Mouse (Mus musculus): ENCODE results near the gene Ctla2a. TPM values are rescaled to one million over a fixed set of nuclear protein-coding genes. Genes with fewer than 3 reads are reported as not detected.

Gene Ctla2a
- 0.17 and 0.44 TPM in 2 replicates for polyA plus RNA-seq (2012; rRNA removed; ENCODE audit: low replicate concordance)

GRCm38 (mm10) chr13:60936500-60936901 is at the start of gene Ctla2a, which contains the start of gene Gm49391:
Gene Ctla2a (minus strand): TSS chr13:60936625.
Gene Gm49391 (minus strand): TSS chr13:60936571.

GRCm38 (mm10) chr13:60941884-60942283 is 5.5 kb upstream of the Ctla2a start, which contains the start of gene Tpbpa:
Gene Tpbpa (minus strand): TSS chr13:60941984.

DNA sequence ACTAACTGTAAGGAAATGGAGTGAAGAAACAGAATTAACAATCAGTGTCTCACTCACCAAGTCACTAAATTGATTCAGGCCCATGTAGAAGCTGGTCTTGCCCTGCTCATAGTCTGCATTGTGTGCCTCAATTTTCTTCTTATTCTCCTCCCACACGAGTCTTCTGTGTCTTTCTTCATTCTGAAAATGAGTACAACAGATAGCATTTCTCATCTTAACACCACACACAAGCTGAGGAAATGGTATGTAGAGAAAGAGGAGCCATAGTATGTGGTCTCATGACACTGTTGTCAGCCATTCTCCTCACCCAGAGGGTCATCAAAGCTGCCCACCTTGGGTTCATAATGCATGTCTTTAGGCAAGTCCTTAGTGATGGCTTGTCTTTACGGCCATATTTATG is 935 bp downstream of the Ctla2a start, which contains the start of gene Gm49393:
TSS of gene Gm49393 (minus strand) at position 101 of the 400 bp plus-strand sequence.

DNA sequence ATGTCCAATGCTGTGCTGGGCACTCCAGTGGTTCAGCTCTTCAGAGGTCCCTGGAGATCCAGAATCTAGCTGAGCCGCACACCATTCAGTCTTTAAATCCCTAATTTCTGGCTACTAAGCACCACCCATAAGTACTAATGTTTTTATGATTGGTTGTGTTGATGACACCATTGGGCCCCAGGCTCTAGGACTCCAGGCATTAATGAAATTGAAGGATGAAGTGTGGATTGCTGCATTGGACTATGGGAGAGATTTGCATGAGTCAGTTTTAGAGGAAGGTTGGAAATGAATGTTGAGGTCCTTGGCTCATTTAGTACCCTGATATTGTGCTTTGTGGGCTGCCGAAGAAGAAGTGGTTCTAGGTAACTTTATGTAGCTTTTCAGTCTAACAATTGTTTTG is 31.6 kb downstream of the Ctla2a start, which contains the start of gene Tpbpb:
TSS of gene Tpbpb (minus strand) at position 101 of the 400 bp plus-strand sequence.

GRCm38 (mm10) chr13:60897328-60897727 is 39.1 kb downstream of the Ctla2a start, which contains the start of gene Ctla2b:
Gene Ctla2b (minus strand): TSS chr13:60897447.

GRCm38 (mm10) chr13:60896794-60897193 is 39.6 kb downstream of the Ctla2a start, which contains the start of gene Gm49392:
Gene Gm49392 (minus strand): TSS chr13:60896894.

Other genes starting within 250 kb of the Ctla2a start
- gene BC051665, start 150.3 kb downstream of the Ctla2a start, polyA plus RNA-seq (2012; rRNA removed; ENCODE audit: low replicate concordance): not detected in 2 replicates
- gene Ctsll3, start 133.8 kb downstream of the Ctla2a start, polyA plus RNA-seq (2012; rRNA removed; ENCODE audit: low replicate concordance): not detected in 2 replicates
- not detected in 2 replicates for gene 4930486L24Rik, start 72.2 kb downstream of the Ctla2a start, polyA plus RNA-seq (2012; rRNA removed; ENCODE audit: low replicate concordance)
- not detected in 2 replicates for gene Gm49392, start 39.7 kb downstream of the Ctla2a start, polyA plus RNA-seq (2012; rRNA removed; ENCODE audit: low replicate concordance)
- 0.16 TPM in 1 of 2 replicates, not detected in the other for gene Ctla2b, start 39.2 kb downstream of the Ctla2a start, polyA plus RNA-seq (2012; rRNA removed; ENCODE audit: low replicate concordance)
- not detected in 2 replicates for gene Tpbpb, start 31.7 kb downstream of the Ctla2a start, polyA plus RNA-seq (2012; rRNA removed; ENCODE audit: low replicate concordance)
- gene Gm49393, start 1.0 kb downstream of the Ctla2a start, polyA plus RNA-seq (2012; rRNA removed; ENCODE audit: low replicate concordance): not detected in 2 replicates
- not detected in 2 replicates for gene Gm49391, start 54 bp downstream of the Ctla2a start, polyA plus RNA-seq (2012; rRNA removed; ENCODE audit: low replicate concordance)
- not detected in 2 replicates for gene Tpbpa, start 5.4 kb upstream of the Ctla2a start, polyA plus RNA-seq (2012; rRNA removed; ENCODE audit: low replicate concordance)
- gene Ctsj, start 69.3 kb upstream of the Ctla2a start, polyA plus RNA-seq (2012; rRNA removed; ENCODE audit: low replicate concordance): not detected in 2 replicates
- gene Ctsq, start 104.0 kb upstream of the Ctla2a start, polyA plus RNA-seq (2012; rRNA removed; ENCODE audit: low replicate concordance): not detected in 2 replicates
- gene Ctsr, start 227.6 kb upstream of the Ctla2a start, polyA plus RNA-seq (2012; rRNA removed; ENCODE audit: low replicate concordance): not detected in 2 replicates

Data from duodenum, adult 2 months (tissue).